Mouse (Mus musculus) cortical plate, adult 2 months (tissue): ENCODE measurements around the gene Cdc6.

Experiments used
- CTCF ChIP-seq: fragments of 200-500 bp; IDR thresholded peaks from 2 replicates; pipeline ENCODE4 v1.5.1; 2011; ENCODE audit warnings: mild to moderate bottlenecking, control low read depth, low read length; ENCODE audit not compliant: insufficient read depth; ENCODE audit errors: extremely low read depth
- POLR2A ChIP-seq: fragments of 200-500 bp; IDR thresholded peaks from 2 replicates; pipeline ENCODE4 v1.6.1; 2011; ENCODE audit warnings: mild to moderate bottlenecking, low read length, control low read depth; ENCODE audit not compliant: insufficient read depth; ENCODE audit errors: extremely low read depth

GRCm38 (mm10) chr11:98942923-98943641 lies 35.5 kb downstream of the Cdc6 start:
- TF ChIP-seq CTCF, result no peak
- no peak for TF ChIP-seq POLR2A
